Mouse (Mus musculus) CD4-positive, CD25-positive, alpha-beta regulatory T cell, adult 2 months (primary cell): Measurements from ENCODE around the gene Bud13.
A peak's percentile ranks its signal among the peaks of the same experiment; 100 is the strongest.
"Not testable (repeated sequence)": the region's sequence is repeated elsewhere in the genome, so short reads cannot be mapped to it uniquely, and the experiment has no call there.

Source experiments
- DNase-seq: peaks from one replicate; pipeline ENCODE4 v3.0.0-alpha.2; 2012; ENCODE audit warnings: low read depth, low spot score

Bud13 gene

DNA sequence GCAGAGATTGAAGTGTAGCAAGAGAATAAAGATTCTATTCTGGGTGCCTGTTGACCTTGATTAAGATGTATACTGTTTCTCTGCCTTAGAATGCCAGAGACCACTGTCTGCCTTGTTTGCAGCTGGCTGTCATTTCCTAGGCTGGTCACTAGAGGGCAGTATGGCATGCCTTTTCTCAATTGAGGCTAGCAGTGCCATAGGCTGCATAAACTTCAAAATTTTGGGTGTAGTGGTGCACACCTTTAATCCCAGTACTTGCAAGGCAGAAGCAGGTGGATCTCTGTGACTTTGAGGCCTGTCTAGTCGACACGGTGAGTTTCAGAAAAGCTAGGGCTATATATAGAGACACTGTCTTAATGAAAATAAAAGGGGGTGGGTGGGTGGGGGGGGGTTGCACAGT lies 19.3 kb downstream of the Bud13 start:
- peak; percentile 76 for DNase-seq

DNA sequence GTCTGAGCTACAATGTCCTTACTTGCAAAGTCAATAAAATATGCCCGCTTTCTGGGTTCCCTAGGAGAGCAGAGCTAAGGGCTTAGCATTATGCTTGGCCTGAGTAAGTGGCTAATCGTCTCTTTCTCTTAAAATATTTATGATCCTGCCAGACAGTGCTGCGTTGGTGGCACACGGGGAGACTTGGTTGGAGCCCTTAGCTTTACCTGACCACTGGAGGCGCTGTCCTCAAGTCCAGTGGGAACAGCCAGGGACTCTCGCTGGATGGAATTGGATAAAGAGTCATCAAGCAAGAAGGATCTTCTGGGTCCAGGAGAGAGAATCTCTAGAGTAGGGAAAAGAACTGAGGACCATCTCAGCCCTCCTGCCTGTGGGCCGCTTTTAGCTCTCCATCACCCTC lies 26.3 kb downstream of the Bud13 start:
- peak; percentile 21 for DNase-seq

DNA sequence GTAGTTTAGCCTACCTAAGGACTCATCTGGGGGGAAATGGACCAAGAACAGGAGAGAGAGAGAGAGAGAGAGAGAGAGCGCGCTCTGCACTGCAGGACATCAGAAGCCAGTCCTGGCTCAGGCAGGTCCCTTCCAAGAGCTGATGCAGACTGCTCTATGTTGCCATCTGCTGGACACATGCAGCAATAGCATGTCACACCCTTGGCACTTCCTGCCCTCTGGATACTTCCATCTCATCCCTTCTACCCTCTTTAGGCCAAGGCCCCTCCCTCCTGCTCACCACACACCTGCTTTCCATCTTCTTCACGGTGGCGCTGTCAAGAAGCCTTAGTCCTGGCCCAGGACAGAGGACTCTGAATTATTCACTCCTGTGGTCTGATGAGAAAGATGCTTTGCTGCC lies 31.7 kb downstream of the Bud13 start:
- peak; percentile 85 for DNase-seq

- DNase-seq = no peak
Observed at GRCm38 (mm10) chr9:46314921-46315320, 32.1 kb downstream of the Bud13 start.

GRCm38 (mm10) chr9:46315807-46316365 lies 33.1 kb downstream of the Bud13 start:
- no peak for DNase-seq

GRCm38 (mm10) chr9:46316388-46316787 lies 33.6 kb downstream of the Bud13 start:
- DNase-seq = no peak

- DNase-seq = no peak
Observed at GRCm38 (mm10) chr9:46316909-46317308, 34.1 kb downstream of the Bud13 start.

- peak; percentile 13 for DNase-seq
Observed at GRCm38 (mm10) chr9:46317957-46318356, 35.1 kb downstream of the Bud13 start.

GRCm38 (mm10) chr9:46319886-46320285 lies 37.1 kb downstream of the Bud13 start, which contains the start of gene 4931429L15Rik:
4931429L15Rik (minus strand) TSS chr9:46319986.
- not testable (repeated sequence) for DNase-seq

DNA sequence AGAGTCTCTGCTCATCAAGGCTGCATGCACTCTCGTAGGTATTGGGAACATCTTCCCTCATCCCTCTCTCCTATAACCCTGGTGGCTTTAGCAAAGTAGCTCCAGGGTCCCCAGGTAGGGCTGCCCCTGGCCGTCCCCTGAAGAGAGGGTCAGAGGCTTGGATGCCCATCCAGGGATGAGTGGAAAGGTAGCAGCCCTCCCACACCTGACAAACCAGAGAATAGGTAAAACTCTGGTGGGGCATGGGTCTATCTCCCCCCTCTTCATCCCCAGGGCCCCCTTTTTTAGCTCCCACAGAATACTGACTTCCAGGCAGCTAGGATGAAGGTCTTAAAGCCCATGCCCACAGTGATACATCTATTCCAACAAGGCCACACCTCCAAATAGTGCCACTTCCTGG lies 37.7 kb downstream of the Bud13 start:
- no peak for DNase-seq

DNA sequence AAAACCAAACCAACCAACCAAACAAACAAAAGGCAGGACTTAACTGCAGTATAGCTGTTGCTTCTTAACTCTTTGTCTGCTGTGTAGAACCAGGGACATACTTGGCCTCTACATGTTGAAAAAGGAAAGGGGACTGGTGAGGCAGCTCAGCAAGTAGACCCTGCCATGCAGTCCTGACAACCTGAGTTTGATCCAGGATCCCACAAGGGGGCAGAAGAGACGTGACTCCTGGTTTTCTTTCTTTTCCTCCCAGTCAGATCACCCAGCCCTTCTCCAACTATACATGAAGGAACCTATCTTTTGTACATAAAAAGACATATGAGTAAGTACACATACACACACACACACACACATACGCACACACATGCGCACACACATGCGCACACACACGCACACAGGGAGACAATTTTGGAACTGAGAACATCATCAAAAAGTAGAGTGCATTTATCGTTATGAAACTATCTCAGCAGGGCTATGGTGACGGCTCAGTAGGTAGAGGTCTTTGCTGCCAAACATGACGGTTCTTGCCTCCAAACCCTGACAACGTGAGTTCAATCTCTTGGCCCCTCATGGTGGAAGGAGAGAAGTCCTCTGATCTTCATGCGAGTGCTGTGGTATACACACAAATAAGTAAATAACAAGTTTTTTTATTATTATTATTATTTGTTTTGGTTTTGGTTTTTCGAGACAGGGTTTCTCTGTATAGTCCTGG lies 44.0 kb downstream of the Bud13 start:
- no peak for DNase-seq

DNA sequence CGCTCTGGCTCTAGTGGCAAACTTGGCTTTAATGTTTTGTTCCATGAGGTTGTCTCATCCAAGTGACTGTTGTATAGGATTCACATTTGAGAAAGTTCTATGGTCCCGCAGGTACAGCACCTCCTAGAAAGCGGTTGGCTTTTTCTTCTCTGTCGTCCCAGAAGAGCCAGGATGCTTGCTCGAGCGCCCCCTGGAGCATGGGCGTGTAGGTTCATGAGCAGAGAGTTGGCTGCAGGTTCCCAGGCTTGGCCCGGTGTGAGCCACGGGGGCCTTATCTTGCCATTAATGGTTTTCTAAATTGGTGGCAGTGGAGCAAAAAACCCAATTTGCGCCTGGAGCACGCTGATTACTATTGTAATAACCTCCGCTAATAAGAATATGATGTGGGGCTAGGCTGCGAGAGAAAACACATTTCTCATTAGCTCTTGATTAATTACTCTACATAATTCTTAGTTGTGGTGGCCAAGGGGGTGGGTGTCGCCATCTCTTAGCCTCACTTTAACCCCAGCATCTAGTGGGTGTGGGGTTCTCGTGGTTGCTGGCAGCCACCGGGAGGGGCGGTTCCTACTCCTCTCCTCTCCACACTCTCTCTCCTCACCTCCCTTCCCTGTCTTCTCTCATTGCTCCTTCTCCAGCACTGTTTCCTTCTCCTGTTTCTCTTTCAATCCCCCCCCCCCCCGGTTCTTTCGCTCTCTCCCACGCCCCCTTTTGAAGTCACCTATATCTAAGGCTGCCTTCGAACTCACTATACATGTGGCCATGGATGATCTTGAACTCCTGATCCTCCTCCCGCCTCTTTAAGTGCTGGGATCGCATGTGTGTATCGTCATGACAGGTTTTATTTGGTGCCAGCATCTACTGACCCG lies 45.1 kb downstream of the Bud13 start:
- peak; percentile 13 for DNase-seq

DNA sequence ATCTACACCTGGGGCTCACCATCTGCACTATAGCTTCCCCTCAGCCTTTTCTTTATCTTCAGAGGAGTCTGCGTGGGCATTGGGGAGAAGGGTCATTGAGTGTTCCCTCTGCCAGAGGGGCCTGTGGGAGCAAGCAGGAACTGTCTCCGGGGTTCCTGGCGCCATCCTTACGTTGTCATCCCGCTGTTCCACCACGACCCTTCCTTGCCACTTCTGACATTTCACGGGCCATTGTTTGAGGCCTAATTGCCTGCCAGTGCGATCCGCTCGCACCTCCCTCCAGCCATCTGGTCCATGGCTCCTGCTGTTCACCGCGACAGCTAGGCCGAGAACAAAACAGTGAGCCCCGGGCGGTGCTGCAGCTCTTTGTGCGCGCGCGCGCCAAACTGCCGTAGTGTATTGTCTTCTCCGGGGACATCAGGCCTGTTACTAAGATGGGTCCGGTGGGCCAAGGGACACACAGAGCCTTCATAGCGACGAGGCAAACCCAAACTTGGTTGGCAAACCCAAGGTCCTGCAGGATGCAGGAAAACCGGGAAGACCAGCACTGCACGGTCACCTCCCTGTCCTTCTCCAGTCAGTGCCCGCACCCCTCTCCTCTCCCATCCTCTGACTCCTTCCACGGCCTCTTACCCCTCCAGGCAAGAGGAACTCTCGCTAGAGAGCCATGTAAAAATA lies 45.9 kb downstream of the Bud13 start:
- peak; percentile 11 for DNase-seq

DNA sequence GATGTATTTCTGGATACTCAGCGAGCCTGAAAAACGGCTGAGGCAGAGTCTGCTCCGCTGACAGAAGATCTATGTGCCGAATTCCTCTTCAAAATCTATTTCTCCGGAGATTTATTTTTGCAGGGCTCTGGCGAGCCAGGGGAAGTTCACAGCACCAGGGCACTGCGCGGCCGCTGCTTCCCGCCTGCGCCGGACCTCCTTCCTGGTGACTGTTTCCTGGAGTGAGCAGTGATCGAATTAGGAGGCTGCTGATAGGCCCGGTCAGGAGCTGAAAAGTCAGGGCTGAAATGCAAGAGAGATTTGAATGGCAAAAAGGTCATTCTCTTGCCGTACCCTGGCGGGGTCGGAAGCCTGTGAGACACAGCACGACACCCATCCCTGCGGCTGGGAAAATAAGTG lies 46.4 kb downstream of the Bud13 start:
- DNase-seq = no peak

DNA sequence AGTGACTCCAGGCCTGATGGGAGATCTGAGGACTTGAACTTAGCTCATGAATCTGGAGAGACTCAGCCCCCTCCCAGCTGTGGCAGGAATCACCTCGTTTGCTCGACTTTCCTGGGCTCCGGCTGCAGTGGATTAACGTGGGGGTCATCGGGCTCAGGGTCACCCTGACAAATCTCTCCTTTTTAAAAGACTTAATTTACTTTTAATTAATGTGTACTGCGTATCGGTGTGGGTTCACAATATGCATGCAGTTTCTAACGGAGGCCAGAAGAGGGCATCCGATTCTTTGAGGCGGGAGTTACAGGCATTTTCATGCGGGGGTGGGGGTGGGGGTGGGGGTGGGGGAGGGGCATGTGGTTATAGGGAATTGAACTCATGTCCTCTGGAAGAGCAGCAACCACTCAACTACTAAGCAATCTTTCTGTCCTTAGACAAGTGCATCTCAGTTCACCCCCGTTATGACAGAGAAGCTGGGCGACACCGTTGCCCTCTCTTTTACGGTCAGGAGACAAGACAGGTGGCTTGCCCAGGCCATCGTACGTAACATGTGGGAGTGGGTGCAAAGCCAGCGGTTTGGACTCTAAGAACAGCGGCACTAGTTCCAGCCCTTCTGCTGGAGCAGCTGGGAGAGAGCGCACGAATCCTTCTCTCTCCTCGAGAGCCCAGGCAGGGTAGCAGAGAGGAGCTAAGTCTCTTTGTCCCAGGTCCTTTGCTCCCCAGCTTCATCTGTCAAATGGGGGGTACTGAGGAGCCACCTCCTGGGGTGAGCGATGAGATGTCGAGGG lies 47.2 kb downstream of the Bud13 start:
- DNase-seq = no peak

DNA sequence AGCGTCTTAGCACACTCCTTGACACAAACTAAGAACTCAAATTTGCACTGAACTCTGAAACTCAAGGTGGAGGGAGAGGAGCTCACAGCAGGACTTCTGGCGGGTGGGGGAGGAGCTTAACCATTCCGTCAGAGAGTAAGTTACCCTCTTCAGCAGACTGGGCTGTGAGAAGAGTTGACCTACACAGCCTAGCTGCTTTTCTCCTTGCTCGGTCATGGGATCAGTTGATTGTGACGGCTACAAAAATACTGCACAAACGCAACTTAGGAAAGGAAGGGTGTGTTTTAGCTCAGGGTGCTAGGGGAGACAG lies 47.7 kb downstream of the Bud13 start:
- no peak for DNase-seq

- no peak for DNase-seq
Observed at GRCm38 (mm10) chr9:46331301-46331700, 48.5 kb downstream of the Bud13 start.

- DNase-seq = no peak
Observed at GRCm38 (mm10) chr9:46334471-46335025, 51.7 kb downstream of the Bud13 start.

- no peak for DNase-seq
Observed at GRCm38 (mm10) chr9:46335461-46335995, 52.7 kb downstream of the Bud13 start.

DNA sequence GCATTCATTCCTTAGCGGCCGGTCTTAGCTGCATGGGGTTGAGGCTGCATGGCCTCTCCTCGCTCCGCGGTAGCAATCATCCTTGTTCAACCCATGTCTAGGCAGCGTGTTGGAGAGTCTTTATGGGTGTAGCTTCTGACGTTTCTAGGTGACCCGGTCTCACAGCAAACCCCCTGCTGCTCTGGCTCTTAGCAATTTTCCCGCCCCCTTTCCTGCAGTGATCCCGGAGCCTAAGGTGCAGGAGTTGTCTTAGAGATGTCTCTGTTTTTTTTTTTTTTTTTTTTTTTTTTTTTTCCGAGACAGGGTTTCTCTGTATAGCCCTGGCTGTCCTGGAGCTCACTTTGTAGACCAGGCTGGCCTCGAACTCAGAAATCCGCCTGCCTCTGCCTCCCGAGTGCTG lies 53.5 kb downstream of the Bud13 start:
- DNase-seq = not testable (repeated sequence)

- no peak for DNase-seq
Observed at GRCm38 (mm10) chr9:46337331-46337730, 54.5 kb downstream of the Bud13 start.
